Mouse (Mus musculus): Measurements from ENCODE around the gene Rrp7a. TPM values are rescaled to one million over a fixed set of nuclear protein-coding genes. Genes with fewer than 3 reads are reported as not detected.

The Rrp7a gene
- polyA plus RNA-seq (2014; fragmentation: Illumina TruSeq; extraction: RNeasy Lipid Tissue Mini Kit (QIAGEN cat#74804); ENCODE audit: low replicate concordance) = 0.67 TPM

GRCm38 (mm10) chr15:83122566-83123145 is at the start of gene Rrp7a:
TSS of gene Rrp7a (minus strand) at chr15:83122801.

GRCm38 (mm10) chr15:83149196-83150072 is 26.8 kb upstream of the Rrp7a start, which contains the start of gene Poldip3:
TSS of gene Poldip3 (minus strand) at chr15:83149384.

GRCm38 (mm10) chr15:83089429-83089605 is 33.3 kb downstream of the Rrp7a start, which contains the start of gene Serhl:
TSS of gene Serhl (plus strand) at chr15:83089506.

Other genes starting within 250 kb of the Rrp7a start
- 10.4 TPM for gene Tcf20, start 134.9 kb downstream of the Rrp7a start, polyA plus RNA-seq (2014; fragmentation: Illumina TruSeq; extraction: RNeasy Lipid Tissue Mini Kit (QIAGEN cat#74804); ENCODE audit: low replicate concordance)
- 0.26 TPM for gene Nfam1, start 89.5 kb downstream of the Rrp7a start, polyA plus RNA-seq (2014; fragmentation: Illumina TruSeq; extraction: RNeasy Lipid Tissue Mini Kit (QIAGEN cat#74804); ENCODE audit: low replicate concordance)
- 5.9 TPM for gene Serhl, start 33.3 kb downstream of the Rrp7a start, polyA plus RNA-seq (2014; fragmentation: Illumina TruSeq; extraction: RNeasy Lipid Tissue Mini Kit (QIAGEN cat#74804); ENCODE audit: low replicate concordance)
- gene Poldip3, start 26.6 kb upstream of the Rrp7a start, polyA plus RNA-seq (2014; fragmentation: Illumina TruSeq; extraction: RNeasy Lipid Tissue Mini Kit (QIAGEN cat#74804); ENCODE audit: low replicate concordance) = 15.9 TPM
- gene Cyb5r3, start 49.8 kb upstream of the Rrp7a start, polyA plus RNA-seq (2014; fragmentation: Illumina TruSeq; extraction: RNeasy Lipid Tissue Mini Kit (QIAGEN cat#74804); ENCODE audit: low replicate concordance) = 107 TPM
- not detected for gene A4galt, start 129.0 kb upstream of the Rrp7a start, polyA plus RNA-seq (2014; fragmentation: Illumina TruSeq; extraction: RNeasy Lipid Tissue Mini Kit (QIAGEN cat#74804); ENCODE audit: low replicate concordance)
- 45.9 TPM for gene Arfgap3, start 227.4 kb upstream of the Rrp7a start, polyA plus RNA-seq (2014; fragmentation: Illumina TruSeq; extraction: RNeasy Lipid Tissue Mini Kit (QIAGEN cat#74804); ENCODE audit: low replicate concordance)